Mouse (Mus musculus) small intestine, adult 2 months (tissue): ENCODE results near the gene Tnni1. TPM values are rescaled to one million over a fixed set of nuclear protein-coding genes. Genes with fewer than 3 reads are reported as not detected.

ENCODE experiments used
- H3K27ac ChIP-seq: fragments of 200-500 bp; 2 replicates; pipeline ENCODE4 v1.5.1; 2012; ENCODE audit warnings: low read depth, low read length, control low read depth, inconsistent platforms; ENCODE audit not compliant: insufficient read depth
- H3K27me3 ChIP-seq: fragments of 200-500 bp; 2 replicates; pipeline ENCODE4 v1.6.1; 2012; ENCODE audit warnings: mild to moderate bottlenecking, moderate library complexity, low read length, inconsistent platforms; ENCODE audit not compliant: control insufficient read depth, insufficient read depth
- H3K36me3 ChIP-seq: fragments of 200-500 bp; 2 replicates; pipeline ENCODE4 v1.6.1; 2012; ENCODE audit warnings: mild to moderate bottlenecking, low read length, control low read depth, inconsistent platforms; ENCODE audit not compliant: control insufficient read depth, insufficient read depth
- H3K4me1 ChIP-seq: fragments of 200-500 bp; 2 replicates; pipeline ENCODE4 v1.6.1; 2012; ENCODE audit warnings: low read length, inconsistent platforms, mixed read lengths; ENCODE audit not compliant: control insufficient read depth, insufficient read depth, insufficient read length
- H3K4me3 ChIP-seq: fragments of 200-500 bp; 2 replicates; pipeline ENCODE4 v1.5.1; 2012; ENCODE audit warnings: low read depth, mild to moderate bottlenecking, control low read depth, inconsistent platforms, low read length, moderate library complexity
- CTCF ChIP-seq: fragments of 200-500 bp; IDR thresholded peaks from 2 replicates; pipeline ENCODE4 v1.5.1; 2012; ENCODE audit warnings: low read depth, mild to moderate bottlenecking, control low read depth, inconsistent platforms, low read length, moderate library complexity, mixed read lengths; ENCODE audit not compliant: insufficient replicate concordance, insufficient read length; ENCODE audit errors: extremely low read depth
- POLR2A ChIP-seq: fragments of 200-500 bp; IDR thresholded peaks from 2 replicates; pipeline ENCODE4 v1.6.1; 2012; ENCODE audit warnings: low read depth, mild to moderate bottlenecking, control low read depth, inconsistent platforms, low read length, moderate library complexity
- WGBS: fragments of 180-500 bp; shearing (Covaris S2); methylation state at CpG from one replicate; pipeline ENCODE4 v1.1.7; 2018; 5-methylcytosine and 5-hydroxymethylcytosine counted together
- polyA plus RNA-seq: library from polyadenylated mRNA; depleted of rRNA; stranded (reverse); fragments of >200 nt; gene quantifications from 2 replicates; pipeline ENCODE4 v1.2.3, GENCODE M21; 2012

Tnni1 gene
- polyA plus RNA-seq, 1 experiment = 0.42 TPM

GRCm38 (mm10) chr1:135767324-135767890, 11.8 kb upstream of the Tnni1 start:
- Histone ChIP-seq H3K4me1 (peaks cover 12% of the 10 kb centered on the region), H3K36me3 (no peaks in the 10 kb centered on the region), H3K27ac (no peak overlapping the region), H3K4me3 (peak overlapping the region; percentile 69), H3K27me3 (peaks cover 9% of the 10 kb centered on the region)
- WGBS = 83% methylated on average over 4 of the region's 4 CpGs
- TF ChIP-seq CTCF (no peak), POLR2A (no peak)

DNA sequence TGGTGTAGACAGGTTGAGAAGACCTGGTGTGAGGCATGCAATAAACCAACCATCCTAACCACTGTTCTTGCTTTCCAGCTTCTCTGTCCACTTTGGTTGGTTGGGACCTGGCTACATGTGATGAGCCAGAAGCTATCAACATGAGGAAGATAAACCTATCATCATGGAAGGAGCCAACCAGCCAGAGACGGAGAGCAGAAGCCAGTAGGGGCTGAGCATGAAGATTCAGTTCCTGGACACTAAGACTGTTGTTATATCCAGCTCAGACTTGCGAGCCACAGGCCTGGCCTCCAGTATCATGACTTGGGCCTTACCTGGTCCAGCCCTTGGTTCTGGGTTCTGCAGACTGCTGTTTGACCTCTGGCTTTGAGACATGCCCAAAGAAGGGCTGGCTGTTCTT, 10.8 kb upstream of the Tnni1 start:
- H3K27me3 ChIP-seq = peaks cover 9% of the 10 kb centered on the region
- TF ChIP-seq CTCF = no peak
- TF ChIP-seq POLR2A = no peak
- 89% methylated on average over 2 of the region's 2 CpGs for WGBS
- H3K4me1 ChIP-seq = peaks cover 12% of the 10 kb centered on the region
- H3K27ac ChIP-seq = no peak overlapping the region
- no peaks in the 10 kb centered on the region for H3K36me3 ChIP-seq
- H3K4me3 ChIP-seq = no peak overlapping the region

DNA sequence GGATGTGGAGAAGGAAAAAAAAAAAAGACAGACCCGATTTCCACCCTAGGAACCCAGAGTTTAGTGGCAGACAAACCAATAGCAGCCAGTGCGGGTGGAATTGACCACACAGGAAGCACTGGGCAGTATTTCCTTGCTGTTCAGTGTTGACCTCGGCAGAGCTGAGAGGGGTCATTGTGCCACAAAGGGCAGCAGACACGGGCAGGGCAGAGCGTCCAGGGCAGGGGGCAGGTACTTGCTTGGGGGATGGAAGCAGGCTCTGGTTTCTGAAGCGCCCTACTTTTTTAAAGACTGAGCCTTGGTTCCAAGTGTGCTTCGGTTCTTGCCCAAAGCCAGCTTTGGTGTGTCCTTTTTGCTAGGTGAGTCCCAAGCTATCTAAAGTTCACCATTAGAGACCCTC, 9.0 kb upstream of the Tnni1 start:
- H3K4me3 ChIP-seq = no peak overlapping the region
- peaks cover 9% of the 10 kb centered on the region for H3K27me3 ChIP-seq
- no peaks in the 10 kb centered on the region for H3K36me3 ChIP-seq
- H3K4me1 ChIP-seq = peaks cover 12% of the 10 kb centered on the region
- TF ChIP-seq POLR2A = no peak
- TF ChIP-seq CTCF = no peak
- H3K27ac ChIP-seq = no peak overlapping the region
- 76% methylated on average over 7 of the region's 7 CpGs for WGBS

- Histone ChIP-seq H3K36me3 (no peaks in the 10 kb centered on the region), H3K27me3 (peaks cover 5% of the 10 kb centered on the region), H3K4me1 (peaks cover 11% of the 10 kb centered on the region), H3K27ac (no peak overlapping the region), H3K4me3 (no peak overlapping the region)
- TF ChIP-seq POLR2A = no peak
- TF ChIP-seq CTCF = no peak
- 23% methylated on average over 12 of the region's 12 CpGs for WGBS
These were observed 8.2 kb upstream of the Tnni1 start for GRCm38 (mm10) chr1:135770896-135771572.

- TF ChIP-seq POLR2A = no peak
- Histone ChIP-seq H3K4me3 (no peak overlapping the region), H3K36me3 (no peaks in the 10 kb centered on the region), H3K27me3 (no peaks in the 10 kb centered on the region), H3K4me1 (peaks cover 5% of the 10 kb centered on the region), H3K27ac (no peak overlapping the region)
- WGBS = 74% methylated on average over 8 of the region's 8 CpGs
These were observed 7.7 kb upstream of the Tnni1 start for GRCm38 (mm10) chr1:135771573-135771970.

GRCm38 (mm10) chr1:135776596-135776995, 2.6 kb upstream of the Tnni1 start:
- Histone ChIP-seq H3K27me3 (no peaks in the 10 kb centered on the region), H3K36me3 (no peaks in the 10 kb centered on the region), H3K27ac (no peak overlapping the region), H3K4me1 (peaks cover 5% of the 10 kb centered on the region), H3K4me3 (no peak overlapping the region)
- TF ChIP-seq CTCF (no peak), POLR2A (no peak)

GRCm38 (mm10) chr1:135777046-135777445, 2.2 kb upstream of the Tnni1 start:
- H3K36me3 ChIP-seq = no peaks in the 10 kb centered on the region
- WGBS = 98% methylated on average over 1 of the region's 1 CpGs
- H3K4me3 ChIP-seq = no peak overlapping the region
- H3K27ac ChIP-seq = no peak overlapping the region
- TF ChIP-seq POLR2A (no peak), CTCF (no peak)
- H3K27me3 ChIP-seq = no peaks in the 10 kb centered on the region
- H3K4me1 ChIP-seq = peaks cover 5% of the 10 kb centered on the region
